Mouse (Mus musculus) frontal cortex, adult 2 months (tissue): ENCODE measurements around the gene Kti12. TPM values are rescaled to one million over a fixed set of nuclear protein-coding genes. Genes with fewer than 3 reads are reported as not detected.

Experiments used
- DNase-seq, 2 experiments: peaks; one replicate each; pipeline ENCODE4 v3.0.0; 2022; ENCODE audit warnings: low spot score in 1 of 2; ENCODE audit errors: extremely low spot score in 1 of 2
- polyA plus RNA-seq: library from polyadenylated mRNA; depleted of rRNA; stranded (reverse); fragments of >200 nt; gene quantifications from 2 replicates; pipeline ENCODE4 v1.2.3, GENCODE M21; 2012; rRNA removed

Kti12 gene
- 16.1 and 18.8 TPM in 2 replicates for polyA plus RNA-seq

DNA sequence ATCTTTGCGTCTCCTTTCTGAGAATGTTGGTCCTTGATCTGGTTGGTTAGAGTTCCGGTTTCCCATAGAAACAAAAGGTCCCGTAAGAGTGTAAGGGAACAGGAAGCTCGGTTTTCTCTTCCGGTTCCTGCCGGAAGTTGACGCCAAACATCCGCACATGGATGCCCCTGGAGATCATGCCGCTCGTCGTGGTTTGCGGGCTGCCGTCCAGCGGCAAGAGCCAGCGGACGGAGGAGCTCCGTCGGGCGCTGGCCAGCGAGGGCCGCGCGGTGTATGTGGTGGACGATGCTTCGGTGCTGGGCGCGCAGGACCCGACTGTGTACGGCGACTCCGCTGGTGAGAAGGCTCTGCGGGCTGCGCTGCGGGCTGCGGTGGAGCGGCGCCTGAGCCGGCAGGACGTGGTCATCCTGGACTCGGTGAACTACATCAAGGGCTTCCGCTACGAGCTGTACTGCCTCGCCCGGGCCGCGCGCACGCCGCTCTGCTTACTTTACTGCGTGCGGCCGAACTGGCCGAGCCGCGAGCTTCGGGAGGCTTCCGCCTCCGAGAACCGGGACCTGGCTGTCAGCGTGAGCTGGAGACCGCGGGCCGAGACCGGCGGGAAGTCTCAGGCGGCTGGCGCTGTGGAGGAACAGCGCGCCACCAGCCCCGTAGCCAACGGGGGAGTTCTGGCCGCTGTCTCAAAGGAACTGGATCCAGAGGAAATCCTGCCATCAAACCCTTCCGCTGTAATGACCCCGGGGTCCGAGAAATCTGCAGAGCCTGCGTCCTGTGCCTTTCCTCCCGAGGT is at the start of gene Kti12:
Gene Kti12 (plus strand): TSS at position 71 of the 790 bp plus-strand sequence.
- DNase-seq, result peak; percentile 77 to 90

DNA sequence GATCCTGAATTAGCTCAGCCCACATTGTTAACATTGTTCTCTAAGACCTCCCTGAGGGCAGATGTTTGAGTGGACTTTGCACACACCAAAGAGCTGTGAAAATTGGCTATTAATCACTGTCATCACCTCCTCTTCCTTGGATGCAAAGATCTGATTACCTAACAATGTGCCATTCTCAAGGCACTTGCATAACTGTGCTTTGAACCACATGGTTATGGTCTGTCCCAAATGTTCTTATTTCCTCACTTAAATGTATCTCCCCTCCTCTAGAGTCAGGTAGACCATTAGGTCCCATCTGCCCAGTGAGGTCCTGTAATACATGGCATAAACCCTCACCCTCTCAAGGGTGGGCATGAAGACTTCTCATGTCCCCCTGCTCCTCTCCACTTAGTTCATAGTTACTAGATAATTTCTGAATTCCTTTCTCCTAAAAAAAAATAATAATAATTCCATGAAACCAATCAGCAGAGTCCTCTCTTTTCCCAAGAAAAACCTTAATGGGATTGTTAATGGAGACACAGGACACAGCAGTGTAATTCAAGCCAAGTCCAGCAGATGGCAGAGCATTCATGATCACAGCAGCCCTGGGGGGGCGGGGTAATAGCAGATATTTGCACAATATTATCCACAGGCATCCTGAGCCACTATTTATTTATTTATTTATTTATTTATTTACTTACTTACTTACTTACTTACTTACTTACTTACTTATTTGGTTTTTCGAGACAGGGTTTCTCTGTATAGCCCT is 49.3 kb upstream of the Kti12 start:
- DNase-seq, result peak in 1 of 2 experiments; percentile 85

DNA sequence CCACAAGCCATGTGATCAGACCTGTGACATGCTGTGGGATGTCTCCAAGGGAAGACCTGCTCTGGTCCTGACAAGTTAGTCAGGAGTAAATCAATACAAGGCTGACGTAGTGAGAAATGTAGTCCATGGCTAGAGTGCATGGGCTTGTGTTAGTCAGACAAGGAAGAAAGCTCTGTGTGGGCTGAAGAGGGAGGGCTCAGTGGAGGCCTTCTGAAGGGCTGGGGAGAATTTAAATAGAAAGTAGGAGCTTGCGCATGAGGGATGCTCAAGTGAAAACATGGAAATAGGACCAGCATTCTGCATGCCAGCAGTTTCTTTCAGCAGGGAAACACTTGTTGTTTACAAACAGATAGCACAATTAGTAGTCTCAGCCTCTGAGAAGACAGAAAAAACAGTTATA is 44.0 kb upstream of the Kti12 start:
- DNase-seq, result no peak

DNA sequence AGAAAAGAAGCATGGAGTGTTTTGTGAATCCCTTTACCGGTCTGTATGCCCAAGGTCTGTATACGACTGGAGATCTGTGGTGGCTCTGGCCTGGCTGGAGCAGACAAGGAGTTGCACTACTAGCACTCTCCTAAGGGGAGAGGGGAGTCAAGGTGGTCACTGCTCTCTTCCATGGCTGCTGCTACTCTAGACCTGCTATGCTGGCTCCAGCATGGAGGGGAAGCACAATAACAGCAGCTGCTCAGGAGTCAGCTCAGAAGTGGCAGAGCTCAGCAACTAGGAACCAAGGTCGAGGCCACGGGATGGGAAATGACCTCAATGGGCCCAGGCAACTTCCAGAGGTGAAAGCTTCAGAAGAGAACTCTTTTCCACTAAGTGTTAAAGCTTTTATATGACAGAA is 36.4 kb upstream of the Kti12 start:
- no peak for DNase-seq

DNA sequence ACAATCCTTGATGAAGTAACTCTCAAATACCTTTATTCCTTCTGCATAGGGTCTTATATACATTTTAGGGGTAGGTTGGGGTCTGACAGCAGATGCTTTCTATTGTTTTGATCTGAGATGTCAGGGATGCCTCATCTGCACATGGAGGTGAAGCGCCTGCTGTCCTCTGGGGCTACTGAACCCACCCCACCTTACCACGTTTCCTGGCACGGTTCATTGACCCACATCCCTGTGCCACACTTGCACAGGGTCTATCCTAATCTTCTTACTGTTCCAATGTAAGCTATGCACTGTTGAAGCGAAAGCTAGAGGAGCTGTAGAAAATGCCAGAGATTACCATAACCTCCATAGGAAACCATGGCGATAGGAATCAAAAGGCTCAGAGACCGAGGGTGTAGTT is 36.0 kb upstream of the Kti12 start:
- no peak for DNase-seq

DNA sequence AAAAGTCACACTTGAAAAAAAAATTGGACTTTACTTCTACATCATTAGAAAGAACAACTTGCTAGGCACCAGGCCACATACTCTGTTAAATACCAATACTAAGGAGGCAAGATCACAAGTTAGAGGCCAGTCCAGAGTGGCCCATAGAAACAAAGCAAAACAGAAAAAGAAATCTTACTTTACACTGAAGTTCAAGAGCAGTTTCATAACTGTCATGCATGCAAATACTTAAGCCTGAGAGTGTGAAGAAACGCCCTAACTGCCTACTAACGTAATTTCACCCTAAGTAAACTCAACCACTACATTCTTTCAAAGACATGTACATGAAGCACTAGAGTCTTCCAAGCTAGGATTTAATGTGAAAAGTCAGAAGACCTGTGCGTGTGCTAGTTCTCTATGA is 21.9 kb upstream of the Kti12 start:
- DNase-seq, result no peak

DNA sequence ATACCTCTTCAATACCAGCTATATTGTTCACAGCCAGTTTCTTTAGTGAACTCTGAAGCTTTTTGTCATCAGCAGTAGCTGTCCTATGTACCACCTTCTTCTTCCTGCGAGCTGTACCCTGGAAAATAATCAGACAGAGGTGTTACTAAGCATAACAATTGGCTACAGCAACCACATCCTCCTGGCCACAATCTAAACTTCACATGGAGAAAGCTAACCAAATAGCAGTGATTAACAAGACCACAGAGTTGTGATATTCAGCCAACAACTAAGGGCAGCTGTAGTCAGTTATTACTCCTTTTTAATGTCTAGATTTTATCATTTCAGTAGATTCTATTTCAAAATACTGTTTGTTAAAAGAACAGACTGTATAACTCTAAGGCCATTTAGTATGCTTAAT is 21.5 kb upstream of the Kti12 start:
- DNase-seq, result no peak

DNA sequence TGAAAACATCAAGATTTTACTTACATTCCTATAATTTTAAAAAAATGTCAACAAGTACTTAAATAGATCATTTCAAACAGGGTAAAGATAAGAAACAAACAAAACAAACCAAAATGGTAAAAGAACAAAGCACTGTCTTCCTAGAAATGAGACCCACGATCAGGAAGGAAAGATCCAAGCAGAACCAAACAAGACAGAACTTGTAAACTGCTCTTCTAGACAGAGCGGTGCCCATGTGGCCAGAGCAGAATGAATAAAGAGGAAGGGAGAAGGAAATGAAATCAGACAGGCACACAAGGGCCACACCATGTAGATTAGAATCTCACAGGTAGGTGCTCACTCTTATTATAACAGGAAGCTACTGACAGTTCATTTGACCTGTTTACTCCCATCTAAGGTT is 20.9 kb upstream of the Kti12 start:
- no peak for DNase-seq

DNA sequence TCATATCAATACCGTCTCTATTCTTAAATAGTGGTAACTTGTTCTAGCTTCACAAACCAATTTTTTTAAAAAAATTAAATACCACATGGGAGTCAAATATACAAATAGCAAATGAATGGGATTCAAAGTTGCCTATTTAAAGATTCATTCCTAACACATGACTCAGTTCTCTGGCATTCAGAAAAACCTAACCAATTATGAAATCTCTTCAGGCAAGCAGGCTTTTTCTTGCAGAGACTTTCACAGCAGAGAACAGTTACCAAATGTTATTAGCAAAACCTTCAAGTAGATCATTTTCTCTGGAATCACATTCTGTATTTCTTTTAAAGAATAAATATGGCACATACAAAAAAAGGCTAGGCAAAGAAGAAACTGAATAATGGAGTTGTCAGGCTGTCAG is 16.9 kb upstream of the Kti12 start:
- no peak for DNase-seq

DNA sequence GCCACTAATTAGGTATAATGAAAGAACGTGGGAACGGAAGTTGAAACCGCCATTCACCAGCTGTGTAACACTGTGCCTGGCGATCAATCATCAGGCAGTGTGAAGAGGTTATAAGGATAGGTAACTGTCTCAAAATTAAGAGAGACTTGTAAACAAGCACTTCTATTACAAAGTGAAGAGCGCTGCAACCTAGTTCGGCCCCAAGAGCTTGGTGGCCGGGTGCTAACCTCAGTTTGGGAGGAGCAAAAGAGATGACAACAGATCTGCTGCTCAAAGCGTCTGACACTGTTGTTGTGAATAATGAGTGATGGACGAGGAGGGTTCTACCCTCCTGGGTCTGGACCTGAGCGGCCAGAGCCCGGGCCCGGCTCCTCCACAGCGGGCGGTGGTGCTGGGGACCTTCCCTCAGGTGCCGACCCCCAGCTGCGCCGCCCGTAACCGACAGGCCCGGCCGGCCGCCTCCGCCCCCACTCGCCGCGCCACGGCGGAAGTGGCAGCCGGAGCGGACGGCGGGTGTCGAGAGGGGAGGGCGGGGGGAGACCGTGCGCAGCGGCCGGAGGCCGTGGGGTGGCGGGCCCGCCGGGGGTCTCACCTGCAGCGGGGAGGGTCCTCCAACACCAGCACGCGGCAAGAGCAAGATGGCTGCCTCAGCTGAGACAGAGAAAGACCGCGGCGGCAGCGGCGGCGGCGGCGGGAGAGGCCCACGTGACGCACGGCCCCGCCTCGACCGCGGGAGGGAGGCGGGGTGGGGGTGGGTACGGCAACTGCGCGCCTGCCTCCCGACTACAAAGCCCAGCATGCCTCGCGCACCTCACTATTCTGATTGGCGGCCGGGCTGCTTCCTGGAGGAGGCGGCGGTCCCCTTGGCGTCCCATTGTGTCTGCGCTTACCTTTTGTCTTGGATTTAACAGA is 14.4 kb upstream of the Kti12 start, which contains the start of gene Btf3l4:
Gene Btf3l4 (minus strand): TSS at position 699 of the 912 bp plus-strand sequence.
- DNase-seq, result peak; percentile 81 to 89

DNA sequence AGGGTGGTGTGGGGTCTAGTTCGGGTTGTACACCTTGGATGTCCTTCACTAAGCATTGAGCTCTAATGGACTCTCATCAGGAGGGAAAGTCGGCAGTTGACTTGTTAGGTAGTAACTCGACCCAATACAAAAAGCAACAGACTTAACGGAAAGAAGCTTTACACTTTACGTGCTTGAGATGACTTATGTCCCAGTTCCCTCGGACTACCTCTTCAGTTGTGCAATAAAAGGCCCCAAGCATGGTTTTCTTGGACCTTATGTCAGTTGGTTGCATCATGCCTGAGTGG is 13.8 kb upstream of the Kti12 start:
- no peak for DNase-seq

DNA sequence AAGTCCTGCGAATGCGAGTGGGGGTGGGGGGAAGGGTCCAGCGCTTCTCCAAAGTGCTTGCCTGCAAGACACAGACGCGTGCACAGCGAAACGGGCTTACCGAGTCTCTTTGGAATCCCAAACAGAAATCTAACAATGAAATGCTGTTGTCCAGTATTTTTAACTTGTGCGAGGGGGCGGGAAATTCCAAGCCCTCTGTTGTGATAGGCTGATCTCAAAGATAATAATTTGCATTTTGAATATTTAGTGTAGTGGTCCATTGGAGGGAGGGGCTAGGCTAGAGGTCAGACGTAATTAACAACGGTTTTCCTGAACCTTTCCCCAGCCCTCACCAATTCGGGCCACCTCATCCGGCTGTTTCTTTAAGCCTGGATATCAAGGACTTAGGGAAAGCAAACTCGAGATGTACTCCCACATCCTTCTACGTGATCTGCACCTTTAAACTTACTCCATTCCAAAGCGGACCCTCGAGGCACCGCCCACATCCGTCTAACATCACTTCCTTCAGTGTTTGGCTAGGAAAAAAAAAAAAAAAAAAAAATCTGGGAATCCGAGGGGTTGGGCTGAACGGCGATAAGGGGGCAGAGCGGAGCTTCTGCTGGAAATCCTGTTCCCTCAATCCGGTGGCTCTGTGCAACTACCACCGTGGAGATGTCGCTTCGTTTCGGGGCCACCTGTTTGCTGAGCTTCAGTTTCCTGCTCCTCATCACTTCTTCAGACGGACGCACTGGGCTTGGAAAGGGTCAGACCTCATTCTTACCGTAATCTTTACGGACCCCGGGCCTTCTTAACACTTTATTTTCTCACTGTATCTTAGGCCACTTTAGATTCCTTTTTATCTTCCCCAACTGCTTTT is 13.2 kb upstream of the Kti12 start, which contains the start of gene Txndc12:
Gene Txndc12 (plus strand): TSS at position 487 of the 856 bp plus-strand sequence.
- DNase-seq, result peak; percentile 77 to 88

DNA sequence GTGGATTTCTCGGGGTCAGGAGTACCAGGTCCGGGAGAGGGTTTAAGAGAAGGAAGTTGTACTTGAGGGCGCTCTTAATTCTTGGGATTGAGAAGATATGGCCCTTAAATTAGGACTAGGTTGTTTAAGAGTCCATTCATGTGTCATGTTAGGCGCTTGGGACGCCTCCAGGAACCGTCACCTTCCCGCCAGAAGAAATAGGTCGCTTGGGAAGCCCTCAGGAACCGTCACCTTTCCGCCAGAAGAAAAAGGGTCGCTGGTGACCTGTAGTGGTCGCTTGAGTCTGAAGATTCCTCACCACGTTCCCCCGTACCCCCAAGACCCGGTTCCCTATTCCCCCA is 12.6 kb upstream of the Kti12 start:
- no peak for DNase-seq

DNA sequence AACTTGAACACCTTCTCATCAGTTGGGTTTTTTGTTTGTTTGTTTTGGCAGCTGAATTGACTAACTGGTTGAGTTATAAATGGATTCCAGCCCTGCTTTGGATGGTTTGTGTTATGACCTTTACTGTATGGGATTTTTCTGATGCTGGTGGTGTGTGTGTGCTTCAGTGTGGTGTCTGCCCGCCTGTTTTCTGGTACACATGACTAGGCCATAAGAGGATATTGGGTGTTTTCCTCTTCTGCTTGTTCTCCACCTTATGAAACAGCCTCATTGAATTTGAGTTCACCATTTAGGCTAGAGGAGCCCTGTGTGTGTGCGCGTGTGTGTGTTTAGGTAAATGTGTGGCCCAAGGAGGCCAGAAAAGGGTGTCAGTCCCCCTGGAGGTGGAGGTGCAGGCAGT is 12.1 kb upstream of the Kti12 start:
- DNase-seq, result no peak

DNA sequence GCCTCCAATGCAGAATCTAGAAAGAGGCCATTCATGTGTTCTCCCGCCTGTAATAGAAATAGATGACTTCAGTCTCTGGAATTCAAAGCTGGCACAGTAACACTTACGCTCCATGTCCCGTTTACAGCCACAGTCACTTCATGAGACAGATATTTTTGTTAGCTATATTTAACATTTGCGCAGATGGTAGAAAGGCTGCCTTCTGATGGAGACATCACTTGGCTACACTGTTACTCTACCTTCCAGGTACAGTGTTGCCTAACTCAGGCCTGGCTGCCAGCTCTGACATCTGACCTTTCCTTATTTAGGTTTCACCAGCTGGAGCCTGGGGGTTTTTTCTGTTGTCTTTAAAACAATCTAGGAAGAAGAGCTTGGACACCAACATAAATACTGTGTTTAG is 9.6 kb upstream of the Kti12 start:
- DNase-seq, result peak; percentile 41 to 63

DNA sequence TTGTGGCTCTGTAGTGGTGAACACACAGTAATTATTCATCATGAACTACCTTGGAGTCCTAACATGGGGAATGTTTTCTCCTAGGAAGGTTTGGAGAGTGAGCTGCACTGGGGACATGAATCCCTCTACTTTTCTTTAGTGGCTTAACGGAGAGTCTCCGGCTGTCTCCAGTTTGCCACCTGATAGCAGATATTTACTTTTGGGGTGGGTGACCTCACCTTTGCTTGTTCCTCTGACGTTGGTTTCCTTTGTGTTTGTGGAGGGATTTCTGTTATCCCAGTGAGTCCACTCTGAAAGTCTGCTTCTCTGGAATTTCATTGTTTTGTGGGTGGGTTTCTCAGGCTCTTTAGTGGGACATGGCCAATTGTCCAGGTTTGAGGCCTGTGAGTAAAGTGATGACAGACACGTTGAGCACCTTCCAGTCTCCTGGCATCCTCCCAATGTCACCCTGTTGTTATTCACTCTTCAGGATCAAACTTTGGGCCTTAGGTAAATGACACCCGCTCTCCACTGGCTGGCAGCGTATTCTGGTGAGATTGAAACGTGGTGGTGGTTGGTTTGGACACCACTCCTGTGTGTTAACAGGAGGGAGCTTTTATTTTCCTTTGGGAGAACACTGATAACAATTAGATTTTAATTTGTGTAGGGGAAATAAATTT is 5.5 kb upstream of the Kti12 start:
- no peak for DNase-seq

DNA sequence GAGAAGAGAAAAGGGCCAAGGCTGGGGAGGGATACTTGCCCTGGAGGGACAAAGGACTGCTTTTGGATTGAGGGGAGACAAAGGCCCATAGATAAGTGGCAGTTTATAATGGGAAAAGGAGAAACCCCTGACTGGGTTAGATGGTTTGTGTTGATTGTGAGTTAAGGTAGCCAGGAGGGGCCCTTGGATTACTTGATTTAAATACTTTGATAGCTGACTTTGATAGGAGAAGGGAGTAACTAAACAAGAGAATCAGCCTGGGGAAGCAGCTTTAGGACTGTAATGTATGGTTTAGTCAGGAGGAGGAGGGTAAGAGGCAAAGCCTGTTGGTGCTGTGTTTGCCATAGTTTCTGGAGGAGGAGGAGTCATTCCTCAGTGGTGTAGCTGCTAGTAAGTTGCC is 4.2 kb upstream of the Kti12 start:
- no peak for DNase-seq

DNA sequence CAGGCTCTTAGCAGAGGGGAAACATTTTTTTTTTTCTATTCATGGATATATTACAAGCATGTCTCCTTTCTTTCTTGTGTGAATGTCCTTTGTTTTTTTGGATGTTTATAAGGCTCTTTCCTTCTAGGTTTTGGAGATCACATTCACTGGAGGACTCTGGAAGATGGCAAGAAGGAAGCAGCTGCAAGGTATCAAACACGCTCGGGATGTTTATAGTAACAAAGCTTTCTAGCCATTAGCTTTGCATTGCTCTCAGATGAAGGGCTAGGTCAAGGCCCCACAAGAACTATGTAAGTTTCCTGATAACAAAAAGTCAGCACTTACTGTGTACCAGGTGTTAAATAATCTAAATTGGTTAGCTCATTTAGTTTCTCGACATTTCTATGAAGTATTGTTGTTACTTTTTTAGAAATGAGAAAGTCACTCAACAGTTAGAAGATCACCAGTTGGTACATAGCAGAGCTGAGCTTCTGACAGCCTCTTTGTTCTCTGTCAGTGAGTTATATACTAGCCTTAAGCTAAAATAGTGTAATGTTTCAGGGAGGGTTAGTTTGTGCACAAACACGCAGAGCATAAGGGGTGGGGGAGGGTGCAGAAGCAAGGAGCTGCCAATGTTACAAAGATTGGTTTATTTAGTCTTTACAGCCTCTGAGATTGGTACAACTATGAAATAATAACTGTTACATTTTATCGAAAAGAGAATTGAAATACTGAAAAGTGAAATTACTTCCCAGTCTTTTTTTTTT is 1.6 kb upstream of the Kti12 start:
- DNase-seq, result no peak

DNA sequence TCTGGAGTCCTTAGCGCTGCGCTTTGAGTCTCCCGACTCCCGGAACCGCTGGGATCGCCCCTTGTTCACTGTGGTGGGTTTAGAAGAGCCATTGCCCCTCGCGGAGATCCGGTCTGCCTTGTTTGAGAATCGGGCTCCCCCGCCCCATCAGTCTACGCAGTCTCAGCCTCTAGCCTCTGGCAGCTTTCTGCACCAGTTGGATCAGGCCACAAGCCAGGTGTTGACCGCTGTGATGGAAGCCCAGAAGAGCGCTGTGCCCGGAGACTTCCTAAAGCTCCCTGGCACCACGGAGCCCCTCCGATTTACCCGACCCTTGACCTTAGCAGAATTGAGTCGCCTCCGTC is 892 bp downstream of the Kti12 start, which contains the start of gene A730015C16Rik:
Gene A730015C16Rik (minus strand): TSS at position 115 of the 344 bp plus-strand sequence.
- no peak for DNase-seq
